Mouse (Mus musculus) activated CD4-positive, CD25-positive, alpha-beta regulatory T cell, adult 4 months (primary cell): Measurements from ENCODE around the gene Adam22. TPM values are rescaled to one million over a fixed set of nuclear protein-coding genes. Genes with fewer than 3 reads are reported as not detected.

Experiments used
- ATAC-seq: one replicate; pipeline ENCODE4 v1.8.0; 2017
- polyA plus RNA-seq, 2 experiments: library from polyadenylated mRNA; unstranded; fragments of 100-300 nt; shearing (Covaris generic); gene quantifications; one replicate each; pipeline ENCODE4 v1.2.1; 2017

Gene Adam22
- under 1 TPM; 0.48 to 0.90 TPM for polyA plus RNA-seq

DNA sequence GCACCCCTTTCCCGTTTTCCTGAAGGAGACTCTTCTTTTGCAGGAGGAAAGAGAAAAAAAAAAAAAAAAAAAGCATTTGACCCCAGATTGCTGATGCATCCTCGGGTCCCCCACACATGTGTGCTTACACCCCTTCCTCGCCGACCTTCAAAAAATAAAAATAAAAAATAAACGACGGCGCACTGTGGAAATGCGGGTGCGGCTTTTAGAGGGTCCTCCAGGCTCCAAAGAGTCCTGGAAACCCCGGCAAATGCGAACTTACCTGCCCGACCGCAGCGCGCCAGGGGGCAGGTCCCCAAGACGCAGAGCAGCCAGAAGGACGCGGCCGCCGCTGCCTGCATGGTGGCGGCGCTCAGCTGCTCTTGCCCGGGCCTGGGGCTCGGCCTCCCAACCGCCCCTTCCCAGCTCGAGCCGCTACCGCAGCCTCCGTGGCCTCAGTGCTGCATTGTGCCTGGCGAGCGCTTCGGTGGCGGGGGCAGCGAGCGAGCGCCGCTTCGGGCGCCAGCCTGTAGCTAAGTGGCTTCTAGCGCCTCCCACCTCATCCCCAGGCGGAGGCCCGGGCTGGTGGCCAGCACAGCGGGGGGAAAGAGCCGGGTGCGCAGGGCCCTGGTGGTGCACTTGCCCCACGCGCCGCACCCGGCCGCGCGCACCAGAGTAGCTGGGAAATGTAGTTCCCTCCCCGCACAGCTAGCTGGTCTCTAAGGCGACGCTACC, at the start of gene Adam22:
Adam22 (minus strand) TSS at position 547 of the 714 bp plus-strand sequence.
- no peak for ATAC-seq

GRCm38 (mm10) chr5:8417443-8417842, 49.5 kb upstream of the Adam22 start:
- no peak for ATAC-seq

- ATAC-seq, result no peak
These were observed 48.9 kb upstream of the Adam22 start for GRCm38 (mm10) chr5:8416683-8417413.

GRCm38 (mm10) chr5:8408746-8409145, 40.8 kb upstream of the Adam22 start:
- peak; percentile 28 for ATAC-seq

GRCm38 (mm10) chr5:8397587-8398249, 29.8 kb upstream of the Adam22 start:
- ATAC-seq, result no peak

GRCm38 (mm10) chr5:8393891-8394583, 26.1 kb upstream of the Adam22 start:
- ATAC-seq, result no peak

- no peak for ATAC-seq
These were observed 6.4 kb upstream of the Adam22 start for GRCm38 (mm10) chr5:8374297-8374906.

GRCm38 (mm10) chr5:8373415-8373814, 5.5 kb upstream of the Adam22 start:
- ATAC-seq, result no peak

GRCm38 (mm10) chr5:8368781-8369180, 821 bp upstream of the Adam22 start:
- no peak for ATAC-seq

DNA sequence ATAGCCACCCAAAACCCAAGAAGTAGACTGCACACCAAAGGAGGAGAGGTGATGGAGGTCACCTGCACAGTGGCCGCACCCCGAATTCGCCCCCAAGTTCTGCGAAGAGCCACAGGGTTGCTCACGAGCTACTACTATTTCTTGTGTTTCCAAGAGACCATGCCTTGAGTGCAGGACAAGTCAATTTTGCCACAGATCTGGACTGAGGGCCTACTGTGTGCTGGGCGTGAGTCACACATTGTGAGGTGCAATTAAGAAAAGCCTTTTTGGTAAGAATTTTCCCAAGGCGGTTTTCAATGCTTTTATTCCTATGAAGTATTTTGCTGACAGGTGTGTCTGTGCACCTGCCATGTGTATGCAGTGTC, 350 bp upstream of the Adam22 start:
- no peak for ATAC-seq

- ATAC-seq, result no peak
These were observed 968 bp downstream of the Adam22 start for GRCm38 (mm10) chr5:8366771-8367613.

DNA sequence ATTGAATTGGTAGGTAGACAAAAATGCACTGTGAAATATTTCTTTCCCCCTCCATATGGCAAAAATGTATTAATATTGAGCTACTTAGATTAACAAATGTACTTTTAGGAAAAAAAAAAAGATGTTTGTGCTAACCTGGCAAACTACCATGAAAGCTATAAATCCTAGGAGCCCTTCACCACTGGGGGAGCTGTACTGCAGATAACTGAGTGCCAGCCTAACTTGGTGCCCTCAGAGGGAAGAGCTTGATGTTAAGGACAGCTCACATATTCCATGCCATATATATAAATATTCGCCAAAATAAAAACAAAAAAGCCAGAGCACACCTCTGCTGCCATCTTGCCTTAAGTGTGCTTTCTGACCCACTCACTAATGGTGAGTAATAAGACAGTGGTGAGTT, 5.6 kb downstream of the Adam22 start:
- no peak for ATAC-seq

GRCm38 (mm10) chr5:8357677-8358076, 10.3 kb downstream of the Adam22 start:
- no peak for ATAC-seq

DNA sequence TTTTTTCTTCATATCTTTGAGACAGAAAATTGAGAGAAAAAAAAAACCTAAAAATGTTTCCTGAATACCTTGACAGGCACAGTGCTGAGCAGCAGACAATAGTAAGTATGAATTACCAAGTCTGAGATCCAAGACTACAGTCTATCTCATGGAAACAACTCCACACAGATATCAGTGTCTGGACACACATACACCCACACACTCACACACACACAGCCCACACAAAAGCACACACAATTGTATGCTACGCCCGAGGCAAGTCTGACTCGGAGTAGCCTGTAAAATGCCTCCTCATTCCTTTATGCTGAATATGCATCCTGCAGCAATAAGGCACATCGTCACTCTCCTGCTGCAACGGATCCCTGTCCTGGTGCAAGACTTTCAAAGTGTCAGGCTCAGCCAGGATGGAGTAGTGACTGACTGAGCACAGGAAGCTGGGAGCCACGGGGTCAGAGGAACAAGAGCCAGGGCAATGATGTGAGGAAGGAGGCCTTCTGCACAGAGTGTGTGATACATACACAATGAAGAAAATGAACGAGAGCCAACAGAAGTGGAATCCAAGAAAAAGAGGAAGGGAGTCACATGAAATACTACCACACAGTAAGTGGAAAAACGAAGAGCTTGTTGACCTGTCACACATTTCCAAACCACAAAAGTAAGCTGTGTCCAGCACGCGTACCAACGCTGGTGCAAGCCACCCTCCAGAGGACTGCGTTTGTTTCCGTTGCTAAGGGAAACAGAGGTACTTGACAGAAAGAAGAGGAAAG, 10.9 kb downstream of the Adam22 start:
- ATAC-seq, result no peak

DNA sequence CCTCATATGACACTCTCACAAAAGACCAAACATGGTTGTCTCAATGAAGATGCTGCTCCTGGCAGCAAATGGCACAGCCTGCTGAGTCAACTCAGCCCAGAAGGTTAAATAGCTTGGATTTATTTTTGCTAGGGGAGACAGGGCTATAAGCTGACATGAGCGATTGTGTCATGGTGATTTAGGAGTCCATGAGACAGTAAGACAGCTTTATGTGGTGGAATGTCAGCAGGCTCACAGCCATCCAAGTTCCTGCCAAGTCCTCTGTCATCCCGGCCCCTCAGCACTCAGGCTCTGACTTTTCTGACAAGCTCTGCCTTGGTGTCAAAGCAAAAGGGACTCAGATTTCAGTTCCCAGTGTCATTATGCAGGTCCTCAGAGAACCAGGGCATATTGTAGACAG, 11.6 kb downstream of the Adam22 start:
- ATAC-seq, result no peak

DNA sequence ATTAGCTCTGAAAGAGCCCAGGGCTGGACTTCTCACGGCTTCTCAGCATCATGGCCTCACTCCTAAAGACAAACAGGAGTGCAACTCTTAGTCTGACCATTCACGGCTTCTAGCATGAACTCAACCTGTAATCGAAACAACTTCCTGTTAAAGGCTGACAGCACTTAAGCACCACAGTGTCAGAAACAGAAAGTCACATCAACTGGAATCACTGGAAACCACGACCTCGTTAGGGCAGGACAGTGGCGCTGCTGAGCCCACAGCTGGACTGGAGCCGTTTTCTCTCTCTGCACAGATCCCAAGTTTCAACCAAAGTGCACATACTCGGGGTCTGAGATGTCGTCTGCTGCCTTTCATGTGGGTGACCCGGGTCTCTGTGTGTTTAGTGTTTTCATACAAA, 18.4 kb downstream of the Adam22 start:
- no peak for ATAC-seq

- no peak for ATAC-seq
These were observed 21.6 kb downstream of the Adam22 start for GRCm38 (mm10) chr5:8346329-8346728.

- ATAC-seq, result no peak
These were observed 24.7 kb downstream of the Adam22 start for GRCm38 (mm10) chr5:8343296-8343695.

DNA sequence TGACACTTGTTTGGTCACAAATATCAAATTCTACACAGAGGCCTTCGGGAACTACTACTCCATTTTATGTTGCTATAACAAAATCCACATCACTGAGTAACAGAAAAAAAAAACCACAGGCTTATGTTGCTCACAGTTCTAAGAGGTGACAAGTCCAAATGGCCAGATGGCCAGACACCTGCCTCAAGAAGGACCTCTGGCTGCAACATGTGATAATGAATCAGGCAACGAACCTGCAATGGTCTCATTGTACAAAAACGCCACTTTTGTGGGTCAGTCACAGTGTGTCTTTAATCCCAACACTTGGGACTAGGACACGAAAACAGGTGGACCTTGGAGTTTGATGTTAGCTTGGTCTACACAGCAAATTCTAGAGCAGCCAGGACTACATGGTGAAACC, 26.3 kb downstream of the Adam22 start:
- ATAC-seq, result no peak

GRCm38 (mm10) chr5:8327645-8328269, 40.2 kb downstream of the Adam22 start:
- no peak for ATAC-seq
